19 mouse cellular contexts compared by ENCODE assay signal in the genomic region with DNA sequence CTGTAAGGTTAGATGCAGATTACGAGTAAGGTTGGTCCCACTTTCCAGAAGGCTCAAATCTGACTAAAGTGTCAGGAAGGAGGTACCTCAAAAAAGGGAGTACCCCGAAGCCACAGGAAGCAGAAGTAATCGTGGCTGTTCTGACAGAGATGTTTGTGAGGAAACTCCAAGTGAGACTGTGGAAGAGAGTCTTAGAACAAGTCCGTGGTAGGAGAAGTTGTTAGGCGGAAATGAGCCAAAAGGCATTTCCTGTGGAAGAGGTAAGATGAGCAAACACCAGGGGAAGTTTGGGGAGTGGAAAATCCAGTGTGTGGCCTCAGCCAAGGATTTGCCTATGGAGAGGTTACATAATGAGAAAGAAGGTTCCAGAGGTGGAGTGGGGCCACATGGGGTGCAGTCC. TPM values are rescaled to one million over a fixed set of nuclear protein-coding genes. Genes with fewer than 3 reads are reported as not detected.
A peak's percentile ranks its signal among the peaks of the same experiment; 100 is the strongest.
DNase-seq lines count a peak whose midpoint lies in the region; ATAC-seq lines count a peak whose summit lies in the region.
"Had no signal": no experiment of that assay in that cellular context is flagged by ENCODE, and none has a peak within 500 bp of the region (broad histone marks: within the 10 kb centered on the region; RNA-seq: fewer than 3 reads in every experiment).

No protein-coding gene starts in this region.

- intact Hi-C loops in heart, postnatal 14 days (cut with DNase I): no loop called here

- DNase-seq in heart, adult 11 months: peak; percentile 93
- no peak for DNase-seq in heart, postnatal 14 days
- DNase-seq in cerebellum, adult 9-10 months: no peak
- DNase-seq: adrenal gland, adult 8-10 months; adrenal gland, postnatal 25 days; cerebellum, adult 11-12 months; cerebellum, adult 8-10 months; cerebellum, postnatal 14 days; gastrocnemius, postnatal 10 days; gastrocnemius, postnatal 36 days; heart, postnatal 36 days; kidney, adult 11 months had no signal

- ATAC-seq in common myeloid progenitor, adult 5-6 weeks (replicated peaks; ENCODE audit: low read depth, poor library complexity, severe bottlenecking): peak; percentile 55
- ATAC-seq in megakaryocyte progenitor cell, adult 5-6 weeks (replicated peaks; ENCODE audit: poor library complexity): peak; percentile 77
- no peak for ATAC-seq in cerebellum, adult (ENCODE audit: insufficient number of reproducible peaks, low FRiP score, low TSS enrichment)
- ATAC-seq: activated CD4-positive, CD25-positive, alpha-beta regulatory T cell, adult 4 months; forebrain, embryonic 16.5 days; hindbrain, embryonic 16.5 days; intestine, embryonic 15.5 days had no signal

RNA-seq across cellular contexts. Expression of gene Mecr, which starts 11.7 kb away (rescaled TPM):
- 10 to 100 TPM; 29.7 to 30.4 TPM for total RNA-seq in heart, postnatal 14 days (2021)
- 26.5 and 26.8 TPM in 2 replicates for total RNA-seq in common myeloid progenitor, adult 5-6 weeks (2017)
- total RNA-seq in megakaryocyte progenitor cell, adult 5-6 weeks (2015): 32.5 and 41.9 TPM in 2 replicates
- 26.0 and 43.0 TPM in 2 replicates for total RNA-seq in megakaryocyte progenitor cell, adult 5-6 weeks (2017)

RNA-seq across cellular contexts. Expression of gene Ptpru, which starts 16.9 kb away (rescaled TPM):
- total RNA-seq in heart, postnatal 14 days (2021): 1 to 10 TPM; 3.2 to 6.8 TPM
- total RNA-seq in common myeloid progenitor, adult 5-6 weeks (2017): 0.27 and 0.44 TPM in 2 replicates
- 11.2 and 16.7 TPM in 2 replicates for total RNA-seq in megakaryocyte progenitor cell, adult 5-6 weeks (2015)
- 3.4 and 4.0 TPM in 2 replicates for total RNA-seq in megakaryocyte progenitor cell, adult 5-6 weeks (2017)

RNA-seq across cellular contexts. Expression of gene Srsf4, which starts 18.5 kb away (rescaled TPM):
- 10 to 100 TPM; 39.4 to 42.4 TPM for total RNA-seq in heart, postnatal 14 days (2021)
- total RNA-seq in common myeloid progenitor, adult 5-6 weeks (2017): 103 and 108 TPM in 2 replicates
- total RNA-seq in megakaryocyte progenitor cell, adult 5-6 weeks (2015): 36.1 and 42.4 TPM in 2 replicates
- 58.2 and 86.6 TPM in 2 replicates for total RNA-seq in megakaryocyte progenitor cell, adult 5-6 weeks (2017)
